Mouse (Mus musculus): Measurements from ENCODE around the gene Dusp2.

Dusp2 gene

DNA sequence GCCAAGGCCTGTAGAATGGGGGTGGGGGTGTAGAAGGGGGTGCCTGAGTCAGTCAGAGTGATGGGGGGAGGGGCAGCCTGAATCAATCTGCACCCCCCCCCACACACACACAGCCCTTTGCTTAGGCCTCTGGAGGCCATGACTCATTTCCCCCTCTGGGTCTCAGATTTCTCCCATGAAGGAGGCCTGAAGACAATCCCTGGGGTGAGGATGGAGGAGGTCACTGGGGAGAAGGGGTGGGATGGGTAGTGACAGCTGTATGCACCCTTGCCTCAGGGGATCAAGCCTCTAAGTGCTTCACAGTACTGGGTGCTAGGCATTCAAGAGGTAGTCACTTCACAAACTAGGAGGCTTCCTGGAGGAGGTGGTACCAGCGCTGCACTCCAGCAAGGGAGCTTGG lies 12.3 kb upstream of the Dusp2 start:
- DNase-seq (ENCODE audit: low read depth, low spot score) = no peak

- no peak for DNase-seq (ENCODE audit: low read depth, low spot score)
Measured at GRCm38 (mm10) chr2:127324456-127324855, 11.5 kb upstream of the Dusp2 start.

DNA sequence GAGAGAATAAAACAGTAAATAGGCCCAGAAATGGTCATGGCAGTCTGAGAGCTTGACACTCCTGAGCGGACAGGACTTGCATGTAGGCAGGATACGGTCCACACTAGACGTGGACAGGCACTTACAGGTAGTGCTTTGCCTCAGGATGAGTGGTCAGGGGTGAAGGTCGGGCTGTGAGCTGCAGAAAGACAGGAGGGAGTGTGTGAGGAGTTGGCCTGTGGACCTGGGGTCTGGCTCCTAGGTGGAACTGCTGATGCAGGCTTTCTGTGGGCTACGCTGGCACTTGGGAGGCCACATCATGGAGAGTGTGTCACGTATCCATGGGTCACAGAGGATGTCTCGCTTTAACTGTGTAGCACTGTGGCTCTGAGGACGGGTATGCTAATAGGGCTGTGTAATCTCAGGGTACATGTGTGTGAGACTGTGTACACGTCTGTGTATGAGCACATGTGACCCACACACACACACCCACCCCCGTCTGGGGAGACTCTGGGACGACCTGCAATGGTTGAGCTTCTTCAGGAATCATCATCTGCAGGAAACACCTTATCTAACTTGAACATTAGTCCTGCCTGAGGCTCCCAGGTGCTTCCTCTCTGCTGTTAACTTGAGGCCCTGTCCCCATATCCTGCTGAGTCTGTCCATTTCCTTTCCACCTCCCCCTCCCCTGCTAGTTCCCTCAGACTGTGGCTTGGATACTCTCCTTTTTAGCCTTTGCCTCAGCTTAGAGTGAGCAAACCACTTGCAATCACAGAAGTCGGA lies 7.7 kb upstream of the Dusp2 start:
- DNase-seq (ENCODE audit: low read depth, low spot score) = no peak

DNA sequence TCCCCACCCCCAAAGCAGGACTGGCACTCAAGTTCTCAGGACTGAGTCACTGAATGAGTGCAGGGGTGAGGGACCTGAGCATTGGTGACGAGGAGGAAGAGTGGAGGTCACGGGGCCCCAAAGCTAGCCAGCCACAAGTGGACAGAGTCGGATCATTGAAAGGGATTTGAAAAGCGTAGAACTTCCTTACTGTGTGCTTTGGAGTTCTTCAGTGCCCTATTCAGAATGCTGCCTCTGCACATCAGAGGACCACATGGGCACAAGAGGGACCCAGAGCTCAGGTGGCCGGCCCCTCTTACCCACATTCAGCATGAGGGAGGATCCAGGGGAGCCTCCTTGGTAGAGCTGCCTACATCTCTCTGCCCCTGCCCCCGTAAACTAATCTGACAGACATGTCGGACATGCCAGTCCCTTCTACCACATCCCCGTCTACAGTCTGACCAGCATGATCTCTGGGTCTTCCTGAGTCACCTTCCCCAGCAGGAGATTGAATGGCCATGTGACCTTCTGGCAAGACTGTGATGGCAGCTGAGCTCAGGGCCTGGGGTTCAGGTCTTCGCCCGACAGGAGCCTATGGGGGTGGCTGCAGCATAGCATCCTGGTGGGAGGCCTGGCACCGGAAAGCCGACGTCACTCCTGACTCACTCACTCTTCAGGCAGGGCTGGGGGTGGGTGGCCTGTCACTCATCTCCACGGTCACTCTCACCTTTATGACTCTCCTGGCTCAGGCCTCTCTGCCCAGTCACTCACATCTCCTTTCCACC lies 3.0 kb upstream of the Dusp2 start:
- DNase-seq (ENCODE audit: low read depth, low spot score) = no peak

GRCm38 (mm10) chr2:127333945-127334603 lies 1.9 kb upstream of the Dusp2 start:
- no peak for DNase-seq (ENCODE audit: low read depth, low spot score)

DNA sequence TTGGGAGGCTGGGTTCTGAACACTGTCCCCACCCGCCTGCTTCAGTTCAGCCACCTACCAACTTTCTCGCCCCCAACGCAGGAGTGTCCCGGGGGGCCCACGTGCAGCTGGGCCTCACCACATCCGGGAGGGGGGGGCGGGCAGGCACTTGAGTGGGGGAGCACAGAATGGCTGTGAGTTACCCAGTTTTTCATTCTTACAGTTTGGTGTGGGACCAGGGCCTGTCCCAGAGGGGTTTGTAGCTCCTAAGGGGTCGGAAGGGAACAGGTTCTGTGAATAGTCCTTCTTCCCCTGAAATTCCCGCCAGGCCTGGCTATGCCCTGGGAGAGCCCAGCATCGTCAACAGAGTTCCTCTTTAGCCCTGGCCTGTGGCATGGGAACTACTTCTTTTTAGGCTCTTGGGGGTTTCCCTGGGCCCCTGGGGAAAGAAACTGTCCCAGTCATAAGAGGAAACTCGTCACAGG lies 849 bp upstream of the Dusp2 start:
- DNase-seq (ENCODE audit: low read depth, low spot score) = no peak

DNA sequence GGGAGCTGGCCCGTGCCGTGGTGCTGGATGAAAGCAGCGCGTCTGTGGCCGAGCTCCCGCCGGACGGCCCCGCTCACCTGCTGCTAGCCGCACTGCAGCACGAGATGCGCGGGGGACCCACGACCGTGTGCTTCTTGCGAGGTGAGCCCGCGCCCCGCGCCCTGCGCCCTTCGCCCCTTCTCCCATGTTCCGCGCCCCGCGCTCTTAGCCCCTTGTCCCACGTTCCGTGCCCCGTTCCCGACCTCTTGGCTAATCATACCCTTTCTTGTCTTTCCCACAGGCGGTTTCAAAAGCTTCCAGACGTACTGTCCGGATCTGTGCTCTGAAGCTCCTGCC lies 506 bp downstream of the Dusp2 start:
- DNase-seq (ENCODE audit: low read depth, low spot score) = peak; percentile 65

- no peak for DNase-seq (ENCODE audit: low read depth, low spot score)
Measured at GRCm38 (mm10) chr2:127336885-127337284, 926 bp downstream of the Dusp2 start.

DNA sequence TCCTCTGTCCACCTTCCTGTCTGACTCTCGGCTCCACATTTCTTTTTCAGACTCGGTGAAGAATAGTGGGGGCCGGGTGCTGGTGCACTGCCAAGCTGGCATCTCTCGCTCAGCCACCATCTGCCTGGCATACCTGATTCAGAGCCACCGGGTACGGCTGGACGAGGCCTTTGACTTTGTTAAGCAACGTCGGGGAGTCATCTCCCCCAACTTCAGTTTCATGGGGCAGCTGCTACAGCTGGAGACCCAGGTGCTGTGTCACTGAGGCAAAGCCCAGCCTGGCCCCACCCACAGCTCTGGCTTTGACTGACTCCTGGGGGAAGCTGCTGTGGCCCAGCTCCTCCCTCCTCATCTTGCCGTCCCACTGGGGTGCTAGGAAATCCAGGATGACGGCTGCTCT lies 1.6 kb downstream of the Dusp2 start:
- peak; percentile 13 for DNase-seq (ENCODE audit: low read depth, low spot score)

- DNase-seq (ENCODE audit: low read depth, low spot score) = no peak
Measured at GRCm38 (mm10) chr2:127338012-127338411, 2.1 kb downstream of the Dusp2 start.

- no peak for DNase-seq (ENCODE audit: low read depth, low spot score)
Measured at GRCm38 (mm10) chr2:127338416-127338815, 2.5 kb downstream of the Dusp2 start, which contains the start of gene Astl. Gene Astl, plus strand, starts transcription at chr2:127338639.

DNA sequence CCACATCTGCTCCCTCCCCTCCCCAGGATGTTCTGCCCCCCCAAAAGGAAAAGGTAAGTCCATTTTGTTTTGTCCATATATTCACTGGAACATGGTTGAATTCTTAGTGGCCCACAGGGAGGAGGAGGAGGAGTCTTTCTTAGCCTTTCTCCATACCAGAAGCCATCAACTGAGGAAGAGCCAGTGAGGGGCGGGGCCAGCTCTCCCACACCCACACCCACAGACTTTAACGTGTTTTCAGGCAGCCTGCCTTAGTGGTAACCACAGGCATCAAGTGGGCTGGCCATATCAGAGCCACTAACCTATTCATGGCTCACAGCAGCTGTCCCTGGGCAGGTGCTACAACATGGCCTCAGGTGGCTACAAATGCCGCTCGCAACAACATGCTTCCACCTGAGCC lies 2.9 kb downstream of the Dusp2 start:
- peak; percentile 18 for DNase-seq (ENCODE audit: low read depth, low spot score)

DNA sequence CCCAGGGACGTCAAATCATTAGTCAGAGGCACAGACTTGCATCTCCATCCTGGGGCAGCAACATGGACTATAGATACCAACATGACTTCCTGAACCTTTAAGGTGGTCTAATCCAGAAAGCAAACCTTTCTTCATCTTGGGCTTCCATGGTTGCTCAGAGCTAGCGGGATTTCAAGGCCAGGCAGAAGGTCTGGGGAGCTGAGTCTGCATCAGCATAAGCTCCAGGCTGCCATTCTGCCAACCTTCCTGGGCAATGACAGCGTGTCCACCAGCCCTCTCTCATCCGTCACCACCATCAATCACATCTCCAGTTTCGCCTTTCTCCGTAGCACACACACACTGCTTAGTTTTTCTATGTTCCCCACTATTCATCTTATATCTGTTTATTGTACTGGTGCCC lies 3.3 kb downstream of the Dusp2 start:
- DNase-seq (ENCODE audit: low read depth, low spot score) = no peak

DNA sequence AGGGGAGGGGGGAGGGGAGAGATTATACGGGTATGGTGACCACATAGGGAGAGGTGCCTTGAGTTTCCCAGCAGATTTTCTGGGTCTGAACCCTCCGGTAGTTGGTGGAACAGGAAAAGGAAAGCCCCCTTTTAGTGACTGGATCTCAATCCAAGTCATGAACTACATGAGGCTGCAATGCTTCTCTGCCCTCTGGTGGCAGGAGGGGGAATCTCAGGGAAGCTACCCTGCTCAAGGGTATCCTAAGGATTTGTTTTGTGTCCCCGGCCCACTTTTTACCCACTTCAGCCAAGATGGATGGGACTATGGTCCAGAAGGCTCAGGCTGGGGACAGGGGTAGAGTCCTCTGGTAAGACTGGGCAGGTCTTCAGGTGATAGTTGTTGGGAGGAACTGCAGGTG lies 5.2 kb downstream of the Dusp2 start:
- peak; percentile 61 for DNase-seq (ENCODE audit: low read depth, low spot score)

- DNase-seq (ENCODE audit: low read depth, low spot score) = no peak
Measured at GRCm38 (mm10) chr2:127346334-127346733, 10.4 kb downstream of the Dusp2 start.

- DNase-seq (ENCODE audit: low read depth, low spot score) = no peak
Measured at GRCm38 (mm10) chr2:127347147-127347985, 11.4 kb downstream of the Dusp2 start.

DNA sequence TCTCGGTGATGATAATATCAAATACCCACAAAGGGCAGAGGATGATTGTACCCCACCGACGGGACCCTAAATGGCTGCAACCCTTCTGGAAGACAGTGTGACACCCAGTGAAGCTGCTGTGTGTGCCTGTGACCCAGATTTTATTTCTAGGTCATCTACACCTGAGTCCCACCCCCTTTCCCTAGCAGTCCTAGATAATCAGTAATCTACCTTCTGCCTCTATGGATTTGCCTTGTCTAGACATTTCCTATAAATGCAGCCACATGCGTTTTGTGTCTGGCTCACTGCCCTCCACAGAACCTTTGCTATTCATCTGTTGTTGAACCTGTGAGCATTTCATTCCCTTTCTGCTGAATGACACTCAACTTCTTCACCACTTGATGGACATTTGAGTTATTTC lies 17.9 kb downstream of the Dusp2 start:
- DNase-seq (ENCODE audit: low read depth, low spot score) = no peak

DNA sequence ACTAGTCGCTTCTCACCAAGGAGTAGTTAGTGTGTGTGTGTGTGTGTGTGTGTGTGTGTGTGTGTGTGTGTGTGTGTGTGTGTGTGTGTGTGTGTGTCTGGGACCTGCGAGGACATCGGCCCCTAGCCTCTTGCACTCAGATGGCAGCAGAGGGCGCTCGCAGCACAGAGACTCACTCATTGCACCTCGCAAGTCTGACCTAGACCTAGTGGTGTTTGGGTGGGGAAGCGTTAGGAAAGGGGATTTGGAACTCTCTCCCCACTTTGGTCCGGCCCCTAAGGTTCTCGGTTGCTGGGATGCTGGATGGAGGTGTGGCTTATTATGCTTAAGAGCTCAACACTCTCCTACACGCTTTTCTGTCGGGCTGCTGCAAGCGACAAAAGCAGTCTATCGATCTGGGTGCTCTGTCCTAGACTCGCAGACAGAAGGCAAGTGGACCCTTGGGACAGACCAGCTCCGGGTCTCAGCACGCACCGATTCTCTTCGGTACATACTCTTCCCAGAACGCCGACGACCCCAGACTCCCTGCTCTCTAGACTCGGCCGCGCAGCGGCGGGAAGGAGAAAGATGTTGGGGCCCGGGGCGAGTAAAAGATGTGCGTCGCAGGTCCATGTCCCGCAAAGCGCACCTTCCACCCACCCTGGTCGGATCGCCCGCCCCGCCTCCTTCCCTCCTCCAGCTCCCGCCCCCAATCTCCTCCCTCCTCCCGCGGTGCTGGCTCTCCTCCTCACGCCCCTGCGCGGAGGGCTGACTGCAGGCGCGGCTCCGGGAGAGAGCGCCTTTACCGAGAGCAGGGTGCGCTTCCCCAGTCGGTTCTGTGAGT lies 26.7 kb downstream of the Dusp2 start, which contains the start of gene Adra2b:
Adra2b (plus strand) TSS at position 750 of the 823 bp plus-strand sequence.
- DNase-seq (ENCODE audit: low read depth, low spot score) = peak; percentile 97

DNA sequence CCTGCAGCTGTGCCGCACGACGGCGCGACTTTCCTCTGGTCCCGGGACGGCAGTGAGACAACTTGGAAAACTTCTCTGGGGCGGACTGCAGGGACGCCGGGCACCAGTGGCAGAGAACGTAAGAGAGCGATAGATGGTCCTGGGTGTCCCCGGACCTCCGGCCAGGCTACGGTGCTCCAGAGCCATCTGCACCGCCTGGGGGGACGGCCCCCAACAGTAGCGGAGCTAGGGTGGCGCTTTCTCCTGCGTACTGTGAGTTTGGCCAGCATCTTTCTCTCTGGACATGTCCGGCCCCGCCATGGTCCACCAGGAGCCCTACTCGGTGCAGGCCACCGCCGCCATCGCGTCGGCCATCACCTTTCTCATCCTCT lies 27.3 kb downstream of the Dusp2 start:
- DNase-seq (ENCODE audit: low read depth, low spot score) = no peak

DNA sequence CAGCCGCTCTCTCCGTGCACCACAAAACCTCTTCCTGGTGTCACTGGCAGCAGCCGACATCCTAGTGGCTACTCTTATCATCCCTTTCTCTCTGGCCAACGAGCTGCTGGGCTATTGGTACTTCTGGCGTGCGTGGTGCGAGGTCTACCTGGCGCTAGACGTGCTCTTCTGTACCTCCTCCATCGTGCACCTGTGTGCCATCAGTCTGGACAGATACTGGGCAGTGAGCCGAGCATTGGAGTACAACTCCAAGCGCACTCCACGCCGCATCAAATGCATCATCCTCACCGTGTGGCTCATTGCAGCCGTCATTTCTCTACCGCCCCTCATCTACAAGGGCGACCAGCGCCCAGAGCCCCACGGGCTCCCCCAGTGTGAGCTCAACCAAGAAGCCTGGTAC lies 27.7 kb downstream of the Dusp2 start:
- no peak for DNase-seq (ENCODE audit: low read depth, low spot score)

DNA sequence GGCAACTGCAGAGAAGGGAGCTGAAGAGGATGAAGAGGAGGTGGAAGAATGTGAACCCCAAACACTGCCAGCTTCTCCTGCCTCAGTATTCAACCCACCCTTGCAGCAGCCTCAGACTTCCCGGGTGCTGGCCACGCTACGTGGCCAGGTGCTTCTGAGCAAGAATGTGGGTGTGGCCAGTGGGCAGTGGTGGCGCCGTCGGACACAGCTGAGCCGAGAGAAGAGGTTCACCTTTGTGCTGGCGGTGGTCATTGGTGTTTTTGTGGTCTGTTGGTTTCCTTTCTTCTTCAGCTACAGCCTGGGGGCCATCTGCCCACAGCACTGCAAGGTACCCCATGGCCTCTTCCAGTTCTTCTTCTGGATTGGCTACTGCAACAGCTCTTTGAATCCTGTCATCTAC lies 28.5 kb downstream of the Dusp2 start:
- DNase-seq (ENCODE audit: low read depth, low spot score) = no peak

Measured in R1 (cell line).